Mouse (Mus musculus) cerebellum, adult 2 months (tissue): ENCODE data around the gene Cbx1.

ENCODE experiments used
- CTCF ChIP-seq: fragments of 200-500 bp; IDR thresholded peaks from 2 replicates; pipeline ENCODE4 v1.5.1; 2011; ENCODE audit warnings: low read depth, mild to moderate bottlenecking, control low read depth, low read length, moderate library complexity, borderline replicate concordance; ENCODE audit not compliant: insufficient read depth
- POLR2A ChIP-seq: fragments of 200-500 bp; IDR thresholded peaks from 2 replicates; pipeline ENCODE4 v1.6.1; 2011; ENCODE audit warnings: low read length, control low read depth, borderline replicate concordance; ENCODE audit not compliant: insufficient read depth

- no peak for TF ChIP-seq CTCF
- TF ChIP-seq POLR2A: no peak
Observed at GRCm38 (mm10) chr11:96774536-96774935, 14.4 kb upstream of the Cbx1 start.
